Mouse (Mus musculus) heart, embryonic 16.5 days (tissue): ENCODE results near the gene Ciapin1. TPM values are rescaled to one million over a fixed set of nuclear protein-coding genes. Genes with fewer than 3 reads are reported as not detected.

Experiments
- ATAC-seq: fragments of 200-750 bp; cut with Nextera tagmentation; replicated peaks from 2 replicates; pipeline ENCODE4 v1.8.0; 2017; ENCODE audit warnings: moderate number of reproducible peaks; ENCODE audit not compliant: insufficient read depth, low FRiP score; ENCODE audit errors: extremely low read depth
- H3K27ac ChIP-seq: fragments of 300-500 bp; sonication (generic); 2 replicates; pipeline ENCODE4 v1.5.1; 2014; ENCODE audit warnings: mild to moderate bottlenecking, low read length, control low read depth, moderate library complexity
- H3K27me3 ChIP-seq: fragments of 300-500 bp; sonication (generic); 2 replicates; pipeline ENCODE4 v1.6.1; 2014; ENCODE audit warnings: low read length, mixed read lengths; ENCODE audit not compliant: control insufficient read depth, insufficient read depth
- H3K36me3 ChIP-seq: fragments of 300-500 bp; sonication (generic); 2 replicates; pipeline ENCODE4 v1.6.1; 2014; ENCODE audit not compliant: control insufficient read depth, insufficient read depth
- H3K4me1 ChIP-seq: fragments of 300-500 bp; sonication (generic); 2 replicates; pipeline ENCODE4 v1.6.1; 2014; ENCODE audit warnings: low read length, mixed read lengths; ENCODE audit not compliant: control insufficient read depth, insufficient read depth
- H3K4me2 ChIP-seq: fragments of 300-500 bp; sonication (generic); 2 replicates; pipeline ENCODE4 v1.6.1; 2014; ENCODE audit warnings: low read depth, mild to moderate bottlenecking, control low read depth, low read length
- H3K4me3 ChIP-seq: fragments of 300-500 bp; sonication (generic); 2 replicates; pipeline ENCODE4 v1.5.1; 2014; ENCODE audit warnings: mild to moderate bottlenecking, control low read depth, low read length
- H3K9ac ChIP-seq: fragments of 300-500 bp; sonication (generic); 2 replicates; pipeline ENCODE4 v1.6.1; 2014; ENCODE audit warnings: low read length, control low read depth
- H3K9me3 ChIP-seq: fragments of 300-500 bp; sonication (generic); replicated peaks from 2 replicates; pipeline ENCODE4 v1.6.1; 2016; ENCODE audit warnings: low read length; ENCODE audit not compliant: control insufficient read depth
- WGBS: fragments of 180-500 bp; shearing (Covaris S2); extraction: QIAGEN DNeasy Blood & Tissue Kit; methylation state at CpG from one replicate; pipeline ENCODE4 v1.1.7; 2014; 5-methylcytosine and 5-hydroxymethylcytosine counted together
- polyA plus RNA-seq: library from polyadenylated mRNA; unstranded; fragments of >200 nt; fragmentation: Nextera tagmentation; extraction: Ambion mirVana; gene quantifications from 2 replicates; pipeline ENCODE4 v1.2.1, GENCODE M21; 2015

Gene Ciapin1
- polyA plus RNA-seq, 1 experiment from 2014 or later, result 98.8 TPM

- H3K4me1 ChIP-seq, result peaks cover 27% of the 10 kb centered on the region
- H3K9me3 ChIP-seq, result no peaks in the 10 kb centered on the region
- H3K27me3 ChIP-seq, result no peaks in the 10 kb centered on the region
- no peak for ATAC-seq
- H3K4me2 ChIP-seq, result no peak overlapping the region
- H3K36me3 ChIP-seq, result no peaks in the 10 kb centered on the region
- no peak overlapping the region for H3K27ac ChIP-seq
- WGBS, result 71% methylated on average over 21 of the region's 21 CpGs
- no peak overlapping the region for H3K4me3 ChIP-seq
- H3K9ac ChIP-seq, result no peak overlapping the region
Measured at GRCm38 (mm10) chr8:94780491-94781154, 57.5 kb downstream of the Ciapin1 start.

- WGBS, result 93% methylated on average over 16 of the region's 16 CpGs
- H3K27ac ChIP-seq, result no peak overlapping the region
- no peak for ATAC-seq
- no peak overlapping the region for H3K9ac ChIP-seq
- no peak overlapping the region for H3K4me3 ChIP-seq
- no peaks in the 10 kb centered on the region for H3K36me3 ChIP-seq
- no peaks in the 10 kb centered on the region for H3K9me3 ChIP-seq
- no peaks in the 10 kb centered on the region for H3K27me3 ChIP-seq
- no peak overlapping the region for H3K4me2 ChIP-seq
- peaks cover 27% of the 10 kb centered on the region for H3K4me1 ChIP-seq
Measured at GRCm38 (mm10) chr8:94779534-94780294, 58.4 kb downstream of the Ciapin1 start.

GRCm38 (mm10) chr8:94778895-94779533, 59.1 kb downstream of the Ciapin1 start:
- no peak for ATAC-seq
- Histone ChIP-seq H3K4me2 (no peak overlapping the region), H3K4me1 (peaks cover 21% of the 10 kb centered on the region), H3K27me3 (no peaks in the 10 kb centered on the region), H3K27ac (peak overlapping the region; percentile 3; the same call in 1 of the 2 replicates), H3K9me3 (no peaks in the 10 kb centered on the region), H3K4me3 (no peak overlapping the region), H3K36me3 (no peaks in the 10 kb centered on the region), H3K9ac (no peak overlapping the region)
- 60% methylated on average over 10 of the region's 10 CpGs for WGBS

GRCm38 (mm10) chr8:94778473-94778872, 59.7 kb downstream of the Ciapin1 start:
- 35% methylated on average over 5 of the region's 5 CpGs for WGBS

GRCm38 (mm10) chr8:94778036-94778435, 60.1 kb downstream of the Ciapin1 start:
- no peak overlapping the region for H3K9ac ChIP-seq
- no peak overlapping the region for H3K4me3 ChIP-seq
- ATAC-seq, result peak; percentile 67; the same call in 1 of the 2 replicates
- no peaks in the 10 kb centered on the region for H3K36me3 ChIP-seq
- H3K27ac ChIP-seq, result peak overlapping the region; percentile 53; the same call in 1 of the 2 replicates
- no peak overlapping the region for H3K4me2 ChIP-seq
- peaks cover 21% of the 10 kb centered on the region for H3K4me1 ChIP-seq
- WGBS, result 23% methylated on average over 10 of the region's 10 CpGs
- no peaks in the 10 kb centered on the region for H3K27me3 ChIP-seq
- H3K9me3 ChIP-seq, result no peaks in the 10 kb centered on the region

More at GRCm38 (mm10) chr8:94778473-94778872, 59.7 kb downstream of the Ciapin1 start:
- no peak overlapping the region for H3K4me3 ChIP-seq
- no peaks in the 10 kb centered on the region for H3K36me3 ChIP-seq
- no peak overlapping the region for H3K4me2 ChIP-seq
- no peak overlapping the region for H3K9ac ChIP-seq
- peak; percentile 75; the same call in 1 of the 2 replicates for ATAC-seq
- H3K4me1 ChIP-seq, result peaks cover 21% of the 10 kb centered on the region
- no peaks in the 10 kb centered on the region for H3K9me3 ChIP-seq
- H3K27ac ChIP-seq, result peak overlapping the region; percentile 53; the same call in 1 of the 2 replicates
- H3K27me3 ChIP-seq, result no peaks in the 10 kb centered on the region

DNA sequence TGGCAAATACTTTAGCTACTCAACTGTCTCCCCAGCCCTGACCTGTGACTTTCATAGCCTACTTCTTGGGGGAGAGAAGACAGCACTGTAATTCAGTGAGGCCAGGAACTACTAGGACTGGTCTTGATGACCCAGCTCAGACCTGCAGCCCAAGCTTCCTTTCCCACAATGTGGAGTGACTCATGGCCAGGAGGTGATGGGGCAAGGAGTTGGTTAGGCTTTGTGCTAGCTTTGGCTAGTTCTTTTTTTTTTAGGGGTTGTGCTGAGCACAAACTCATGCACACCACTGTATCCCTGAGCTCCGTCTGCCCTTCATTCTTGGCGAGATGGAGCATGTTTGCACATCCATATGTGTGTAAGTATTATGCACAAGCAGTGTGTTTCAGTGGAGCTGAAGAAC, 61.8 kb downstream of the Ciapin1 start:
- Histone ChIP-seq H3K36me3 (no peaks in the 10 kb centered on the region), H3K9ac (no peak overlapping the region), H3K27me3 (peaks cover 4% of the 10 kb centered on the region), H3K4me3 (no peak overlapping the region), H3K9me3 (no peaks in the 10 kb centered on the region), H3K4me1 (peaks cover 28% of the 10 kb centered on the region), H3K4me2 (no peak overlapping the region), H3K27ac (no peak overlapping the region)
- no peak for ATAC-seq
- 82% methylated on average over 2 of the region's 2 CpGs for WGBS

DNA sequence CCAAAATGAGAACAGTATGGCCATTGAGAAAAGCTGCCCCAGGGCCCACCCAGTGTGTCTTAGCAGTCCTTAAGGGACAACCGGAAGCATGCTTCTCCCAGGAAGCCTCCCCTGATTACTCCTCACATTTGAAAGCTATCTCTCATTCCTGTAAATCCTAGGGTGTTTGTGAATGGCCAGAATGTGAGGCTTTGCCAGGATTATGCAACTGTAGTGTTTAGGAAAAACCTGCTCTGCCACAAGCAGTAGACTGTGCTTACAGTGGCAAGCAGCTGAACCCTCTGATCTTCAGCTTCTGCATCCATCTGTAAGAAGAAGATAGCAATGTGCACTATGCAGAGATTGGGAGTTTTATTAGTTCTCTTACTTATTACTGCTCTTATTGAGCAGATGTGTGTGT, 63.6 kb downstream of the Ciapin1 start:
- no peak overlapping the region for H3K4me2 ChIP-seq
- H3K27ac ChIP-seq, result no peak overlapping the region
- 80% methylated on average over 1 of the region's 1 CpGs for WGBS
- H3K9me3 ChIP-seq, result no peaks in the 10 kb centered on the region
- H3K9ac ChIP-seq, result no peak overlapping the region
- peaks cover 16% of the 10 kb centered on the region for H3K27me3 ChIP-seq
- ATAC-seq, result no peak
- no peaks in the 10 kb centered on the region for H3K36me3 ChIP-seq
- H3K4me1 ChIP-seq, result peaks cover 31% of the 10 kb centered on the region
- H3K4me3 ChIP-seq, result no peak overlapping the region

- WGBS, result 51% methylated on average over 12 of the region's 12 CpGs
- Histone ChIP-seq H3K36me3 (no peaks in the 10 kb centered on the region), H3K9ac (no peak overlapping the region), H3K9me3 (no peaks in the 10 kb centered on the region), H3K4me3 (no peak overlapping the region), H3K4me1 (peaks cover 27% of the 10 kb centered on the region), H3K27ac (no peak overlapping the region), H3K27me3 (peaks cover 16% of the 10 kb centered on the region), H3K4me2 (no peak overlapping the region)
- ATAC-seq, result no peak
Measured at GRCm38 (mm10) chr8:94773700-94774171, 64.4 kb downstream of the Ciapin1 start.
